Mouse (Mus musculus) testis, adult 2 months (tissue): ENCODE data around the gene Tmem254c.
"Not testable (repeated sequence)": the region's sequence is repeated elsewhere in the genome, so short reads cannot be mapped to it uniquely, and the experiment has no call there.

Source experiments
- CTCF ChIP-seq: fragments of 200-500 bp; IDR thresholded peaks from 2 replicates; pipeline ENCODE4 v1.5.1; 2012; ENCODE audit warnings: low read depth, mild to moderate bottlenecking, inconsistent platforms, low read length, moderate library complexity; ENCODE audit not compliant: control insufficient read depth, insufficient read depth, insufficient replicate concordance
- POLR2A ChIP-seq: fragments of 200-500 bp; IDR thresholded peaks from 2 replicates; pipeline ENCODE4 v1.6.1; 2012; ENCODE audit warnings: low read depth, mild to moderate bottlenecking, inconsistent platforms, low read length, moderate library complexity; ENCODE audit not compliant: control insufficient read depth

GRCm38 (mm10) chr14:26048767-26049166 is 18.4 kb downstream of the Tmem254c start:
- TF ChIP-seq CTCF, POLR2A: not testable (repeated sequence)
